Mouse (Mus musculus) heart, postnatal 0 days (tissue): ENCODE data around the gene Plcg2. TPM values are rescaled to one million over a fixed set of nuclear protein-coding genes. Genes with fewer than 3 reads are reported as not detected.
A peak's percentile ranks its signal among the peaks of the same experiment; 100 is the strongest.

Experiments
- ATAC-seq: fragments of 200-750 bp; cut with Nextera tagmentation; 2 replicates; pipeline ENCODE4 v1.8.0; 2017; ENCODE audit warnings: low read depth, moderate number of reproducible peaks, moderate library complexity; ENCODE audit not compliant: insufficient read depth
- DNase-seq: peaks from one replicate; pipeline ENCODE4 v3.0.0-alpha.2; 2016; ENCODE audit warnings: low spot score
- H3K27ac ChIP-seq: fragments of 300-500 bp; sonication (generic); 2 replicates; pipeline ENCODE4 v1.5.1; 2014; ENCODE audit warnings: low read depth, mild to moderate bottlenecking
- H3K27me3 ChIP-seq: fragments of 300-500 bp; sonication (generic); 2 replicates; pipeline ENCODE4 v1.6.1; 2014; ENCODE audit warnings: low read length, mixed read lengths; ENCODE audit not compliant: control insufficient read depth, insufficient read depth
- H3K36me3 ChIP-seq: fragments of 300-500 bp; sonication (generic); replicated peaks from 2 replicates; pipeline ENCODE4 v1.6.1; 2014; ENCODE audit warnings: low read length, mixed read lengths; ENCODE audit not compliant: control insufficient read depth, insufficient read depth
- H3K4me1 ChIP-seq: fragments of 300-500 bp; sonication (generic); 2 replicates; pipeline ENCODE4 v1.6.1; 2014; ENCODE audit warnings: antibody characterized with exemption; ENCODE audit not compliant: control insufficient read depth, insufficient read depth
- H3K4me2 ChIP-seq: fragments of 300-500 bp; sonication (generic); 2 replicates; pipeline ENCODE4 v1.6.1; 2014; ENCODE audit warnings: low read depth, mild to moderate bottlenecking, low read length, moderate library complexity
- H3K4me3 ChIP-seq: fragments of 300-500 bp; sonication (generic); 2 replicates; pipeline ENCODE4 v1.5.1; 2014; ENCODE audit warnings: low read depth, low read length
- H3K9ac ChIP-seq: fragments of 300-500 bp; sonication (generic); replicated peaks from 2 replicates; pipeline ENCODE4 v1.6.1; 2014; ENCODE audit warnings: low read depth, low read length, mixed read lengths
- H3K9me3 ChIP-seq: fragments of 300-500 bp; sonication (generic); replicated peaks from 2 replicates; pipeline ENCODE4 v1.6.1; 2016; ENCODE audit warnings: low read length; ENCODE audit not compliant: control insufficient read depth
- CTCF ChIP-seq: IDR thresholded peaks from 2 replicates; pipeline ENCODE4 v1.5.1; 2016; ENCODE audit warnings: antibody characterized with exemption, control low read depth, low read depth
- EP300 ChIP-seq: IDR thresholded peaks from 2 replicates; pipeline ENCODE4 v1.6.1; 2016; ENCODE audit warnings: antibody characterized with exemption, low read depth
- WGBS: fragments of 180-500 bp; shearing (Covaris S2); extraction: QIAGEN DNeasy Blood & Tissue Kit; methylation state at CpG from one replicate; pipeline ENCODE4 v1.1.7; 2014; 5-methylcytosine and 5-hydroxymethylcytosine counted together
- polyA plus RNA-seq: library from polyadenylated mRNA; unstranded; fragments of >200 nt; fragmentation: Nextera tagmentation; extraction: Ambion mirVana; gene quantifications from 2 replicates; pipeline ENCODE4 v1.2.1, GENCODE M21; 2015
- total RNA-seq: library from RNA; depleted of rRNA; stranded (reverse); fragments of >200 nt; gene quantifications from 2 replicates; pipeline ENCODE4 v1.2.3, GENCODE M21; 2014; ENCODE audit warnings: low replicate concordance

The Plcg2 gene
- total and polyA plus RNA-seq, 2 experiments from 2014 or later, result 5.0 to 8.8 TPM

DNA sequence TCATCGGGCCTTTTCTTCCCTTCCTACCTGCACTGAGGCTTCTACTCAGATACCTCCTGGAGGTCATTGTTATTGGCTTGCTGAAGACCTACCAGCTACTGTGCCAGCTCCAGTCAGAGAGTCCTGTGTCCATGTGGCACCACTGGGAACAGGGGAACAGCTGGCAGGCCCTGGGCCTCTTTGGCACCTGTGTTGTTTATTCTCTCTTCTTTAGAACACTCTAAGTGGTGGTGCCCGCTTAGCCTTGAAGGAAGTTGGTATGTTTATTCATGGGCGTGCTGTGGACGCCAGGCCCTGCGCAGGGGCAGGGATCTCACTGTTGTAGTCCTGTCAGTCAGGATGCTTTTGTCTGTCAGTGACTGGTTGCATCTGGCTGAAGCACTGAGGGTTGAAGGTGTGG is 95.8 kb downstream of the Plcg2 start:
- Histone ChIP-seq H3K4me1 (no peaks in the 10 kb centered on the region), H3K4me2 (no peak overlapping the region), H3K9ac (no peak overlapping the region), H3K4me3 (no peak overlapping the region), H3K36me3 (peaks cover 5% of the 10 kb centered on the region; the same call in 1 of the 2 replicates), H3K27me3 (no peaks in the 10 kb centered on the region), H3K27ac (no peak overlapping the region), H3K9me3 (no peaks in the 10 kb centered on the region)
- TF ChIP-seq CTCF, result no peak
- no peak for TF ChIP-seq EP300
- ATAC-seq (no peak), DNase-seq (no peak)
- WGBS, result 79% methylated on average over 5 of the region's 5 CpGs

GRCm38 (mm10) chr8:117595001-117595400 is 96.9 kb downstream of the Plcg2 start:
- Histone ChIP-seq H3K4me3 (no peak overlapping the region), H3K27ac (no peak overlapping the region), H3K9me3 (no peaks in the 10 kb centered on the region), H3K4me2 (no peak overlapping the region), H3K36me3 (peaks cover 5% of the 10 kb centered on the region; the same call in 1 of the 2 replicates), H3K27me3 (no peaks in the 10 kb centered on the region), H3K9ac (no peak overlapping the region), H3K4me1 (no peaks in the 10 kb centered on the region)
- WGBS, result 84% methylated on average over 2 of the region's 2 CpGs
- DNase-seq (no peak), ATAC-seq (no peak)
- TF ChIP-seq EP300, result no peak
- no peak for TF ChIP-seq CTCF

DNA sequence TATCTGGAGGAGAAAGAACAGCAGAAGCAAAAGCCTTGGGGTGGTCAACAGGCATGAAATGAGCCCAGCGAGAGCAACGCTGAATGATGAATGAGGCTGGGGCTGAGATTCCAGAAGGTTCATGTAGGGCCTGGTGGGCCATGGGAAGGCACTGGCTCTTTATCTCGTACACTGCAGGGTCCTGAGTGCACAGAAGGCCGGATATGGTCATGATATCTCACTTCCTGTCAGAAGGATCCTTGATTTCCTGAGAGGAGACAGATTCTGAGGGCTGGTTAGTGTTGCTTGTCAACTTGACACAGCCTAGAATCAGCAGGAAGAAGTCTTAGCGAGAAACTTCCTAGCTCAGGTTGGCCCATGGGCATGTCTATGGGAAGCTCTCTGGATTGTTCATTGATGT is 98.7 kb downstream of the Plcg2 start:
- no peaks in the 10 kb centered on the region for H3K27me3 ChIP-seq
- ATAC-seq, result no peak

GRCm38 (mm10) chr8:117600839-117601238 is 102.7 kb downstream of the Plcg2 start:
- ATAC-seq (no peak), DNase-seq (no peak)
- peak; percentile 43 for TF ChIP-seq CTCF
- no peak for TF ChIP-seq EP300
- H3K36me3 ChIP-seq, result peaks cover 5% of the 10 kb centered on the region; the same call in 1 of the 2 replicates
- no peak overlapping the region for H3K4me2 ChIP-seq
- H3K27ac ChIP-seq, result no peak overlapping the region
- no peaks in the 10 kb centered on the region for H3K27me3 ChIP-seq
- H3K4me1 ChIP-seq, result no peaks in the 10 kb centered on the region
- WGBS, result 76% methylated on average over 13 of the region's 13 CpGs
- no peak overlapping the region for H3K9ac ChIP-seq
- no peak overlapping the region for H3K4me3 ChIP-seq
- no peaks in the 10 kb centered on the region for H3K9me3 ChIP-seq

More for the DNA sequence above, 98.7 kb downstream of the Plcg2 start:
- H3K36me3 ChIP-seq, result peaks cover 5% of the 10 kb centered on the region; the same call in 1 of the 2 replicates
- DNase-seq, result no peak
- H3K4me1 ChIP-seq, result no peaks in the 10 kb centered on the region
- WGBS, result 45% methylated on average over 5 of the region's 5 CpGs
- H3K9ac ChIP-seq, result no peak overlapping the region
- H3K27ac ChIP-seq, result no peak overlapping the region
- H3K4me2 ChIP-seq, result no peak overlapping the region
- no peaks in the 10 kb centered on the region for H3K9me3 ChIP-seq
- H3K4me3 ChIP-seq, result no peak overlapping the region
- no peak for TF ChIP-seq EP300
- no peak for TF ChIP-seq CTCF

- Histone ChIP-seq H3K9me3 (no peaks in the 10 kb centered on the region), H3K4me2 (no peak overlapping the region), H3K9ac (no peak overlapping the region), H3K4me1 (no peaks in the 10 kb centered on the region), H3K36me3 (no peaks in the 10 kb centered on the region), H3K4me3 (no peak overlapping the region), H3K27ac (no peak overlapping the region), H3K27me3 (no peaks in the 10 kb centered on the region)
- TF ChIP-seq CTCF, result no peak
- no peak for TF ChIP-seq EP300
- no peak for DNase-seq
- no peak for ATAC-seq
- WGBS, result 92% methylated on average over 12 of the region's 12 CpGs
Measured at GRCm38 (mm10) chr8:117604101-117604500, 106.0 kb downstream of the Plcg2 start.

GRCm38 (mm10) chr8:117604671-117605070 is 106.6 kb downstream of the Plcg2 start:
- Histone ChIP-seq H3K4me2 (no peak overlapping the region), H3K27ac (no peak overlapping the region), H3K36me3 (no peaks in the 10 kb centered on the region), H3K4me1 (no peaks in the 10 kb centered on the region), H3K4me3 (no peak overlapping the region), H3K9me3 (no peaks in the 10 kb centered on the region), H3K27me3 (no peaks in the 10 kb centered on the region), H3K9ac (no peak overlapping the region)
- WGBS, result 89% methylated on average over 14 of the region's 14 CpGs
- no peak for DNase-seq
- no peak for ATAC-seq
- TF ChIP-seq CTCF (no peak), EP300 (no peak)
